Mouse (Mus musculus) liver, embryonic 14.5 days (tissue): Measurements from ENCODE around the gene Id3.

Experiments
- CTCF ChIP-seq: IDR thresholded peaks from 2 replicates; pipeline ENCODE4 v1.5.1; 2016; ENCODE audit warnings: antibody characterized with exemption, low read depth, control low read depth
- EP300 ChIP-seq: IDR thresholded peaks from 2 replicates; pipeline ENCODE4 v1.6.1; 2016; ENCODE audit warnings: antibody characterized with exemption, low read depth

DNA sequence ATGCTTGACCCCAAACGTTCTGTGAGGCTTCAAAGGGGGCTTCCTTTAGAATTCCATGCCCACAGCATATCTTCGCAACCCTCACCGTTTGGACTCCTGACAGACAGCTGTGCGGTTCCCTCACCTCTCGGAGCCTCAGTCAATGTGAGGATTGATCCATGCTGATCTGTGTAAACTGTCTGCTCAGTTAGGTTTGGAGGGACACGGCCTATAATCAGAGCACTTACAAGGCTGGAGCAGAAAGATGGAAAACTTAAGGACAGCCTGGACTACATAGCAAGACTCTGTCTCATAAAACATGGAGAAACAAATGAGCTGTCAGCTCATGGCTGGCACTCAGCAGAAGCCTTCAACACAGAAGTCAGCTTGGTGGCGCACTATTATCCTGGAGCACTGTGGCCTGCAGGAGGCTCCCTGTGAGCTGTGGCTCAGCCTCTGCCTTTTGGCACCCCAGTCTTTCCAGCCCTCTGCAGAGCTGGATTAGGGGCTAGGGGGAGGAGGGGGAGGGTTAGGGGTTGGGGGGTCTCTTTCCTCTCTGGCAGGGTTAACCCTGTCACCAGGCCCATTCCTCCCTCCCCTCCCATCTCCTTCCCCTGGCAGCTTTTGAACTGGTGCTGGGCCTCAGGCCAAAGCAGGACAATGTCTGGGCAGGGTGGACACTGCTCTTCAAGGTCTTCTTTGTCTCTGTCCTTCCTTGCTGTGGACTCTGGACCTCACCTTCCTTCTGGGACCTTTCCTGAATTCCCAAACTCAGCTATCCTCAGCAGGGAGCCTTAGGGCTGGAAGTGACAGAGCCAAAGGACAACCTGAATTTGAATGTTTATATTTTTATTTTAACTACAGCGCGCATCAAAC is 7.2 kb upstream of the Id3 start:
- TF ChIP-seq EP300 (no peak), CTCF (0 out of 2 replicates have a peak, but pooled peaks have one; percentile 13)
